Mouse (Mus musculus): ENCODE data around the gene Sema3b.

- TF ChIP-seq CTCF (IDR thresholded peaks at IDR 0.05; ENCODE audit: low read depth, low read length) (no peak), POLR2A (IDR thresholded peaks at IDR 0.05; ENCODE audit: extremely low read depth, insufficient read depth, low read length) (no peak)
Measured at GRCm38 (mm10) chr9:107582509-107583062, 26.4 kb downstream of the Sema3b start.

Measured in liver, adult 2 months (tissue).